Mouse (Mus musculus): ENCODE data around the gene Mrpl20.

Mrpl20 gene

GRCm38 (mm10) chr4:155831831-155832230, 29.2 kb downstream of the Mrpl20 start:
- no peak for DNase-seq (ENCODE audit: low read depth, low spot score)

- no peak for DNase-seq (ENCODE audit: low read depth, low spot score)
These were observed 29.6 kb downstream of the Mrpl20 start for GRCm38 (mm10) chr4:155832321-155832720.

GRCm38 (mm10) chr4:155833234-155833633, 30.6 kb downstream of the Mrpl20 start:
- DNase-seq (ENCODE audit: low read depth, low spot score) = no peak

- DNase-seq (ENCODE audit: low read depth, low spot score) = peak; percentile 92
These were observed 31.2 kb downstream of the Mrpl20 start for GRCm38 (mm10) chr4:155833836-155834235.

DNA sequence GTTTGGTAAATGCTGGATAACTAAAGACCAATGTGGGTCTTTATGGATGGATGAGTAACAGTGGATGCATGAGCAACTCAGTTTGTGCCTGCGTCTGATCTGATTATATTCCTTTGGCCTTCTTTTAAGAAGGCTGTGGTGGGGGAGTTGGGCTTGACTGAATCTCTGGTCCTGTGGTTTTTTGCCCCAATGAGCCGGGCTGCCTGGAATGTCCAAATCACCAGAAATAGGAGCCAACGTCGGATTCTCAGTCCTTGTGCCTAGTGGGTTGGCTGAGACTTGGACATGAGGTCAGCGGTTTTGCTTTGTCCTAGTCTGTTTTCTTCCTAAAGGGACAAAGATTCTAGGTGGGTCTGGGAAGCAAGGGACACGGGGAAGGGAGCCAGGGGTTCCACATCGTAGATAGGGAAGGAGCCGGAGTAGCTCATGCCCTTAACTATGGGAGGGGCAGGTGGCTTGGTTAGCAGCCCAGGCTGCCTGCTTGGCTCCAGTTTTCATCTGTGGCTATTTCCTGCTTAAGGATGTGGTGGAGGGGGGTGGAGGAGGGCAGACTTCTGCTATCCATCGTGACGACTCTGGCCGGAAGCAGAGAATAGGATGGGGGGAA, 34.8 kb downstream of the Mrpl20 start:
- DNase-seq (ENCODE audit: low read depth, low spot score) = no peak

GRCm38 (mm10) chr4:155838187-155839153, 35.8 kb downstream of the Mrpl20 start:
- no peak for DNase-seq (ENCODE audit: low read depth, low spot score)

DNA sequence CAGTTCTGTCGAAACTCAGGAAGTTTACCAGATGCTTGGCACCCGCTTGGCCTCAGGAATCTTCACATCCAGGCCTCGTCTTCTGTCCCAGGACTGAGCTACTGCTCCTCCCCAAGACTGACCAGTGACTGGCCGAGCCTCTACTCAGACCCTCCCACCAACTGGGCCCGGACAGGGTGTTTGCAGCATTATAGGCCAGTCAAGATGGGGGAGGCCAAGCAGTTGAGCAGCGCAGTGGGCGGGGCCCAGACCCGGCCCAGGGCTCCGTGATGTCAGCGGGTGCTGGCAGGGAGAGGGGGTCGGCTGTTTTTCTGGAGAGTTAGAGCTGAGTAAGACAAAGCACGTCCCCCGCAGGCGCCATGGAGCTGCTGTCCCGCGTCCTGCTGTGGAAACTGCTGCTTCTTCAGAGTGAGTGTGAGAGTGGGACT, 36.8 kb downstream of the Mrpl20 start, which contains the start of gene Mxra8:
Gene Mxra8, plus strand, starts transcription at position 198 of the 428 bp plus-strand sequence.
- peak; percentile 86 for DNase-seq (ENCODE audit: low read depth, low spot score)

DNA sequence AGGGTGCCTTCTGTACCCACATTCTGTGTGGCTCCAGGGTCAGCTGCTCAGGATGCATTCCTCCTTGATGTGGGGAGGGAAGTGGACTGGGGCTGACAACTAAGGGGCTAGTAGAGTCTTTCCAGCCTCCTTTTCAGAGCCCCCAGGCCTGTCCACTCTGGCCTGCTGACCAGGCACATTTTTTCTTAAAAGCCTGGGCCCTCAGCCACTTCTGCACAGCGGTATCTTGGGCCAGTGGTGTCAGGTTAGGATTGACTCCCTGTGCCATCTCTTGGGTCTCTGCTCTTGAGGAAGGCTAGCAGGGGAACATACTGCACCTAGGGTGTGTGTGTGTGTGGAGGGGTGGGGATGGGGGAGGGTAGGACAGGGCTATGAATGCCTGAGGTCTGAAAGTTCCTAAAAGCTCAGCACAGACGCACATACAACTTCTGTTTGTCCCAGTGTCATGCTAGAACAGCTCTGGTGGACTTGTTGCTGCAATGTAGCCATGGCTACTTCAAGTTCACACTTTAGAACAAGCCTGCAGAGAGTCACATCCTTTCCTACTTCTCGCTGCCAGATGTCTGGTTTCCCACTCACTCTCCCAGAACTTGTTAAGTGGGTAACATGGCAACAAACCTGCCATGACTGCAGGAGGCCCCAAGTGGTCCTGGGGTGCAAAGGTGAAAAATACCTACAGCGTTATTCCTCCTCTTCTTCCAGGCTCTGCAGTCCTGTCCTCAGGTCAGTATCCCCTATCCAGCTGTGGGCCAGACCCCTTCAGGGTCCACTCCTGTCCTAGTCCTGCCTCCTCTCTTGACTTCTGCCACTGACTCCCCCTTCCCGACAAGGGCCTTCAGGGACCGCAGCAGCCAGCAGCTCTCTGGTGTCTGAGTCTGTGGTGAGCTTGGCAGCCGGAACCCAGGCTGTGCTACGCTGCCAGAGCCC, 37.7 kb downstream of the Mrpl20 start:
- no peak for DNase-seq (ENCODE audit: low read depth, low spot score)

DNA sequence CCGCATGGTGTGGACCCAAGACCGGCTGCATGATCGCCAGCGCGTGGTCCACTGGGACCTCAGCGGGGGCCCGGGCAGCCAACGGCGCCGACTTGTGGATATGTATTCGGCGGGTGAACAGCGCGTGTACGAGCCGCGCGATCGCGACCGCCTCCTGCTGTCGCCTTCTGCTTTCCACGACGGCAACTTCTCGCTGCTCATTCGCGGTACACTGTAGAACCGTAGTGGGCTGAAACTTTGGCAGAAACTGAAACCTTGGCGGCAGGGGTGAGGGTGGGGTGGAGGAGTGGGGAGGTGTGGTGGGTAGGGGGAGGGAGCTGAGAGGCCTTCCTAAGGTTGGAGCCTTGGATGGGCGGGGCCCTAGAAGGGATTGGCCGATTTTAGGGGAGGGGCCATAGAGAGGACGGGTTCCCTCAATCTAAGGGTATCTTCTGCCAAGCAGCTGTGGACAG, 38.4 kb downstream of the Mrpl20 start:
- DNase-seq (ENCODE audit: low read depth, low spot score) = peak; percentile 98

DNA sequence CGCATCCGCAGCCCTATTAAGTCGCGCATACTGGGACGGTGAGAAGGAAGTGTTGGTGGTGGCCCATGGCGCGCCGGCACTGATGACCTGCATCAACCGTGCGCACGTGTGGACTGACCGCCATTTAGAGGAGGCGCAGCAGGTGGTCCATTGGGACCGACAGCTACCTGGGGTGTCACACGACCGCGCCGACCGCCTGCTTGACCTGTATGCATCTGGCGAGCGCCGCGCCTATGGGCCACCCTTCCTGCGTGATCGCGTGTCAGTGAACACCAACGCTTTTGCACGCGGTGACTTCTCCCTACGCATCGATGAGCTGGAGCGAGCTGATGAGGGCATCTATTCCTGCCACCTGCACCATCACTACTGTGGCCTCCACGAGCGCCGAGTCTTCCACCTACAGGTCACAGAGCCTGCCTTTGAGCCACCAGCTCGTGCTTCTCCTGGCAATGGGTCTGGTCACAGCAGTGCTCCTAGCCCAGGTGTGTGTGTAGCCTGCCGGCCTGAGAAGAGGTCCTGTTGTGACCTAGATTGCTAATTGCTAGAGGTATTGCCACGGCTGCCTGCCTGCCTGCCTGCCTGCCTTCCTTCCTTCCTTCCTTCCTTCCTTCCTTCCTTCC, 39.1 kb downstream of the Mrpl20 start:
- DNase-seq (ENCODE audit: low read depth, low spot score) = no peak

- DNase-seq (ENCODE audit: low read depth, low spot score) = no peak
These were observed 40.6 kb downstream of the Mrpl20 start for GRCm38 (mm10) chr4:155843231-155843630.

- peak; percentile 82 for DNase-seq (ENCODE audit: low read depth, low spot score)
These were observed 44.3 kb downstream of the Mrpl20 start, which contains the start of gene Dvl1 for GRCm38 (mm10) chr4:155846871-155847578. Gene Dvl1 (plus strand): TSS chr4:155847402.

DNA sequence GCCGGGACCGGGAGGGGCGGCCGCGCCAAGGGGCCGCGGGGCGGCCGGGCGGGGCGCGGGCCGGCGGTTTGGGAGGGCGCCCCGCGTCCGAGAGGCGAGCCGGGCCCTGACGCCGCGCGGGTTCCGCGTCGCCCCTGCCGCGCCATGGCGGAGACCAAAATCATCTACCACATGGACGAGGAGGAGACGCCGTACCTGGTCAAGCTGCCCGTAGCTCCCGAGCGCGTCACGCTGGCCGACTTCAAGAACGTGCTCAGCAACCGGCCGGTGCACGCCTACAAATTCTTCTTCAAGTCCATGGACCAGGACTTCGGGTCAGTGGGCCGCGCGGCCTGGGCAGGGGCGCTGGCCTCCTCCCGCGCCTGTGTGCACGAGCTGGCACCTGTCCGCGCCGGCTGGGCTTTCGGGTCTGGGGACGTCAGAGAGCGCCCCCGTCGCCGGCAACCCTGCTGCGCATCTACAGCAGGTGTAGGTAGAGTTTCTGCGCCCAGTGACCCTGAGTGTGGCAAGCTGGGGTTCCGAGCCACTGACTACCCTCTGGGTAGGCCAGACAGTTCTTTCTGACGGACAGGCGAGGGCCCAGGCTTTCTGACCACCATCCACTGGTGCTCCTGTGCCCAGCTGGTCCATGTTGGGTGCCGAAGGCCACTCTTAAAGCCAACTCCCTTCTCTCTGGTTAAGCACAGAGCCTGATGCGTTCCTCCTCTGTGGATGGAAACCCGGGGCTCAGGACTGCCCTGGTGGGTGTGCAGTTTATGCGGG, 45.1 kb downstream of the Mrpl20 start:
- peak; percentile 45 for DNase-seq (ENCODE audit: low read depth, low spot score)

DNA sequence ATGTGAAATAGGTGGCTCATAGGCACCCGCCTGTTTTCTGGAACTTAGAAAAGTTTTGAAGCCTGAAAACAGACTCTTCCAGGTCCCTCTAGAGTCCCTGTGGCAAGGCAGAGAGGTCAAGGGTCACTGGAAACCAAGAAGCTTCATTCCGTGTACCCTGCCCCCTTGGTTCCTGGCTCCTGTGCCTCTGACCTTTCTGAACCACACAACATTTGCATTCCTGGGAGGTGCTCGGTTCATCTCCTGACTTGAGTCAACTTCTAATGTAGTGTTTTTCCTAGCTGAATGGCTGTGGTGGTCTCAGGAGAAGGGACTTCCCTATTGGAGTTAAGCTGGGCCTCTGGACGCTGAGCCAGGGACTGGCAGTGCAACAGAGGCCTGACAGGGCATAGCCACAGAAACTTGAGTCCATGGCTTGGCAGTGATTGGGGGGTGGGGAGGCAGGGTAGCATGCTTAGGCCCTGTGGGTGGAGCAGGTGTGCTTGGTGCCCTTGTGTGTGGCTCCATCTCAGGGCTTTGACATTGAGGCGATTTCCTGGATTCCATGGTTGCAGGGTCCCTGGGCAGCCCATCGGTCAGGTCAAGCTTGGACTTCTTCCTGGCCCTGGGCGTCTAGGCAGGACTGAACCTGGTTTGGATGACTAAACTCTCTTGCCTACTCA, 45.9 kb downstream of the Mrpl20 start:
- no peak for DNase-seq (ENCODE audit: low read depth, low spot score)

DNA sequence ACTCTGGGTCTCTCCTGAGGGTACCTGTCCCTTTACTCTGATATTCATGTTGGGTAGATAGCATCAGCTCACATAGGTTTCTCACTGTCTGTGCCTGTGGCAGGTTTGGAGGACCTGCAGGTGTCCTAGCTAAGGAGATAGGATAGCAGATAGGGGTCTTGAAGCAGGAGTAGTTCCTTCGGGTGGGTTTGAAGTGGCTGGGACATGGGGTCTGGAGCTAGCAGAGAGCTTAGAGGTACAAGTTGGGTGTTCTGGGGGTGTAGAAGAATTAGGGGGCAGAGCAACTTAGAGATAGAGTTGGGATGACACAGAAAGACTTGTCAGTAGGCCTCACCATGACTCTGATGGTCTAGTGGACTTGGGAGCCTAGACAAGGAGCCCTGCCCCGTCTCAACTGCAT, 46.7 kb downstream of the Mrpl20 start:
- DNase-seq (ENCODE audit: low read depth, low spot score) = no peak

DNA sequence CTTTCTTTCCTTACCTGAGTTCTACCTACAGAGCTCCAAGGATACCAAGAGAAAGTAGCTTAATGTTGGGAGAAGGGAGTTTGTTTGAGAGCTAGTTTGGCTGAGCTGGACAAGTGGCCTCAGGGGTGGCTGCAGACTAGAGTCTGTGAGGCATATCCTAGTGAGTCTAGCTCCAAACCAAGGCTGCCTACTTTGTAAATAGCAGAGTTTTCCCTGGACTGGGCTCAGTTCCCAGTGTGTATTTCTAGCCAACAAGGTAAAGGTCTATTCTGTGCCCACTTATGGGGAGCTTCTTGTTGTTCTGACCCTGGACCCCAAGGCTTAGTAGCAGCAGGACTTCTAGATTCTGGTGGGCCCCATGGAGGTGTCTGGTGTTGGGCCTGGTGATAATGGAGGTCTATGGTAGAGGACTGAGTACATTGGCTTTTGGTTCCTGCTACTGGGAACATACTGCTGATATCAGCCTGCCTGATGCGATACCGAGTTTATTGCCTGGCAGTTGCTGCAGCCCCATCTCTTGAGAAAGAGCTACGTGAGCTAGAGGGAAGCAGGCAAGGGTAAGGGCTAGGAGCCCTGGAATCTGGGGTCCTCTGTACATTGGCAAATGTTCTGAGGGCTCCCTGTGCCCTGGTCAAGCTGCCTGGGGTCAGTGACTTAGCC, 47.2 kb downstream of the Mrpl20 start:
- no peak for DNase-seq (ENCODE audit: low read depth, low spot score)

DNA sequence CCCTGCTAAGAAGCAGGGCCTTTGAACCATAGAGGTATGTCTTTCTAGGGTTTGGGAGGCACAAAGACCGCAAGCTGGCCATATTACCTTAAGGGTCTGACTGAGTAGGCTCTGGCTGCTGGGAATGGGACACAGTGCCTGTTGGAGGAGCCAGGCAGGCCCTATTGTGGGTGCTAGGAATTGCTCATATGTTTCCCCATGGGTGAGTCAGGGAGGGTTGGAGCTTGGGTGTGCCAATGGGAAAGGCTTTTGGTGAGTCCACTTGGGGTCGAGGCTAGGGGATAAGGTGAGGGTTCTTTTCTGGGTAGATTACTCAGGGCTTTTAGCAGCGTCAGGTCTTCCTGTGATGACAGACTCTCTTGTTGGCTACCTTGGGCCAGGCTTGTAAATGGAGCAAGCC, 48.7 kb downstream of the Mrpl20 start:
- no peak for DNase-seq (ENCODE audit: low read depth, low spot score)

DNA sequence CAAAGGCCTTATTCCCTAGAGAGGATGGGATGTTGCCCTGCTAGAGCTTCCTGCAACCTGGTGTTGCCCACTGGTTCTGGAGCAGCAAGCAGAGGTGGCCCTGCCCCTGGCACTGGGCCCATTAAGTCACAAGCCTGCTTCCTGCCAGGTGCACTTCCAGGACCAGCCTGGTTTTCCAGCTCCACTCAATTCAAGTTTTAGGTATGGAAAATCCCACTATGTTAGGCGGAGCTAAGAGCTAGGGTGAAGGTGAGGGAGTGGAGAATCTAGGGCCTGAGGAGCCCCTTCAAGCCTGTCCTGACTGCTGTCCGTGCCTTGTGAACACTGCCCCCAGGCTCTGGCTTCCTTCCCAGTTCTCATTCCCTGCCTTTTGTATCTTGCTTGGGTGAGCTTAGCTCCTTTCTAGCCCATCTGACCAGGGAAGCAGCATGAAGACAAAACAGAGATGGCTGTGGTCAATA, 49.3 kb downstream of the Mrpl20 start:
- DNase-seq (ENCODE audit: low read depth, low spot score) = no peak

Data from R1 (cell line).